In the genomic region with DNA sequence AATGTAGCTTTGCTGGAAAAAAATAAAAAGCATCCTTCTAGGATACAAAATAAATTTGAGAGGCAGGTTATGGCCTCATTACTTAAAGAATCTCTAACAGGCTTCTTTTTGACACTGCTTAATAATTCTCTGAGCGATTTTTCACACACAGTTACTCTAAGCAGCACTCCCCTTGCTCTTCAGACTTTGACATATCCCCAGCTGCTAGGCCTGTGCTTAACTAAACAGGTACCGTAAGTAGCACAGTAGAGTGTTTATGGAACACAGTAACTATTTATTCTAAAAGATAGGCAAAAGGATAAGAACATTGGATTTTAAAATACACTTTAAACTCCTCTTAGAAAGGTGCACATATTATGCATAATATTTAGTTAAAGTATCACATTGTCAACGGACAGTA, we compare ENCODE assay signal across 23 mouse cellular contexts.
"Had no signal": no experiment of that assay in that cellular context is flagged by ENCODE, and none has a peak within 500 bp of the region (broad histone marks: within the 10 kb centered on the region; RNA-seq: fewer than 3 reads in every experiment).

No protein-coding gene starts in this region.

- H3K4me2 ChIP-seq: heart, embryonic 12.5 days; hindbrain, embryonic 12.5 days; hindbrain, embryonic 14.5 days; intestine, embryonic 15.5 days; kidney, embryonic 15.5 days; limb, embryonic 12.5 days; liver, embryonic 13.5 days had no signal

- H3K36me3 ChIP-seq: heart, embryonic 10.5 days; heart, embryonic 12.5 days; hindbrain, embryonic 10.5 days; hindbrain, embryonic 12.5 days; intestine, embryonic 15.5 days; kidney, embryonic 15.5 days; limb, embryonic 10.5 days; limb, embryonic 12.5 days; liver, embryonic 13.5 days had no signal

- H3K9me3 ChIP-seq: heart, embryonic 10.5 days; heart, embryonic 12.5 days; hindbrain, embryonic 10.5 days; hindbrain, embryonic 12.5 days; intestine, embryonic 15.5 days; kidney, embryonic 15.5 days; limb, embryonic 10.5 days; limb, embryonic 12.5 days; liver, embryonic 13.5 days had no signal

- DNase-seq: gastrocnemius, adult 2 months; gastrocnemius, postnatal 10 days; gastrocnemius, postnatal 25 days; heart, adult 18-20 months; heart, postnatal 10 days; heart, postnatal 4 days; liver, embryonic 13.5 days had no signal

- H3K27ac ChIP-seq: gastrocnemius, adult 2 months; heart, embryonic 10.5 days; hindbrain, embryonic 10.5 days; hindbrain, embryonic 12.5 days; hindbrain, embryonic 14.5 days; intestine, embryonic 15.5 days; kidney, embryonic 15.5 days; kidney, postnatal 0 days; layer of hippocampus, adult 2 months; left cerebral cortex, adult 2 months; limb, embryonic 10.5 days; limb, embryonic 12.5 days; liver, embryonic 13.5 days had no signal

- H3K4me3 ChIP-seq: gastrocnemius, adult 2 months; heart, embryonic 10.5 days; heart, embryonic 12.5 days; hindbrain, embryonic 10.5 days; hindbrain, embryonic 12.5 days; intestine, embryonic 15.5 days; kidney, embryonic 15.5 days; layer of hippocampus, adult 2 months; left cerebral cortex, adult 2 months; limb, embryonic 10.5 days; limb, embryonic 12.5 days; liver, embryonic 13.5 days had no signal

- H3K27me3 ChIP-seq: heart, embryonic 12.5 days; hindbrain, embryonic 12.5 days; intestine, embryonic 15.5 days; kidney, embryonic 15.5 days; limb, embryonic 12.5 days; liver, embryonic 13.5 days had no signal

- H3K9ac ChIP-seq: heart, embryonic 12.5 days; hindbrain, embryonic 12.5 days; hindbrain, embryonic 14.5 days; intestine, embryonic 15.5 days; kidney, embryonic 15.5 days; limb, embryonic 12.5 days; liver, embryonic 13.5 days had no signal

- H3K4me1 ChIP-seq: heart, embryonic 10.5 days; heart, embryonic 12.5 days; hindbrain, embryonic 10.5 days; hindbrain, embryonic 12.5 days; intestine, embryonic 15.5 days; kidney, embryonic 15.5 days; liver, embryonic 13.5 days had no signal

- ATAC-seq: forebrain, embryonic 16.5 days; hindbrain, embryonic 16.5 days; inflammation-experienced regulatory T-cells, adult 6 months; intestine, embryonic 15.5 days; intestine, postnatal 0 days had no signal
